ENCODE assay signal across 20 mouse cellular contexts in the genomic region with DNA sequence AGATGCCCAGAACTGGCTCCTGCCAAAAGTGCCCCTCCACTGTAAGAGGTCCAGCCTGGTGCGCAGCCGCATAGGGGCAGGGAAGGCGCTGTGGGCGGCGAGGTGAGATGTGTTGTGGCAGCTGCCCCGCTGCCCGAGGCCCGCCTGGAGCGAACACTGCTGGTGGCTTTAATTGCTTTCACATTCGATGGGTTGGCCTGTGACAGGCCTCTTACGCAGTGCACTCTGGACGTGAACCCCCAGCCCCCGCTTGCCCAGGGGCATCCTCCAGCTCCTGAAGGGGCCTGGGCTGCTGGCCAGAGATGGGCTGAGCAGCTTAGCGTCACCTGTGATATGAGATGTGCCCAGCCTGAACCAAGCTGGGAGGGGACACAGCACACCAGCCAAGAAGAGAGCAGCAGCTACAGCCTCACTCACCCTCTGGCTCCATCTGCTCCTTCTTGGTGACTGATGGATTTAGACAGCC. TPM values are rescaled to one million over a fixed set of nuclear protein-coding genes. Genes with fewer than 3 reads are reported as not detected.
DNase-seq lines count a peak whose midpoint lies in the region; ATAC-seq and TF ChIP-seq lines count a peak whose summit lies in the region.
"Had no signal": no experiment of that assay in that cellular context is flagged by ENCODE, and none has a peak within 500 bp of the region (broad histone marks: within the 10 kb centered on the region; RNA-seq: fewer than 3 reads in every experiment).

No protein-coding gene starts in this region.

- no peak overlapping the region for H3ac ChIP-seq in myocyte (ENCODE audit: control insufficient read depth, insufficient read length)

- no peak overlapping the region for H3K4me2 ChIP-seq in myocyte (ENCODE audit: low read depth)
- H3K4me2 ChIP-seq: heart, embryonic 13.5 days; neural tube, embryonic 12.5 days; stomach, embryonic 15.5 days had no signal

- no peaks in the 10 kb centered on the region for H3K79me2 ChIP-seq in myocyte (ENCODE audit: control insufficient read depth, insufficient read depth)

- no peaks in the 10 kb centered on the region for H3K36me3 ChIP-seq in myocyte (ENCODE audit: control insufficient read depth, insufficient read depth)

- no peak for TF ChIP-seq POLR2A in myocyte (IDR thresholded peaks at IDR 0.05; ENCODE audit: insufficient read length, low read depth)

- H3K4me3 ChIP-seq in myocyte = no peak overlapping the region
- H3K4me3 ChIP-seq: heart, embryonic 13.5 days; neural tube, embryonic 12.5 days; stomach, embryonic 15.5 days had no signal

- peak; percentile 80 for DNase-seq in cerebellum, adult 11-12 months
- DNase-seq in left cerebral cortex, postnatal 4 days = peak; percentile 93
- DNase-seq in left cerebral cortex, postnatal 25 days (ENCODE audit: low spot score in 2 of 2) = no peak
- DNase-seq in cerebellum, adult 9-10 months = peak; percentile 77
- DNase-seq in urinary bladder, postnatal 14 days (ENCODE audit: low spot score) = no peak
- DNase-seq in gastrocnemius, postnatal 14 days = no peak
- DNase-seq: adrenal gland, postnatal 36 days; heart, postnatal 4 days; kidney, adult 18-20 months; kidney, postnatal 14 days; lung, postnatal 14 days; spleen, adult 18-20 months had no signal

- intact Hi-C loops in left cerebral cortex, postnatal 4 days (cut with DNase I) = no loop called here
- intact Hi-C loops in left cerebral cortex, postnatal 25 days (cut with DNase I) = no loop called here
- intact Hi-C loops in gastrocnemius, postnatal 14 days (cut with DNase I; ENCODE audit: low total_unique reads) = no loop called here

- H3K27me3 ChIP-seq in myocyte (ENCODE audit: control insufficient read depth, insufficient read depth, insufficient read length) = peaks cover 8% of the 10 kb centered on the region

- ATAC-seq in cerebellum, adult (ENCODE audit: insufficient number of reproducible peaks, low FRiP score, low TSS enrichment) = no peak

TF ChIP-seq in myocyte, 11 proteins besides CTCF, POLR2A, EP300 and RAD21:
- TF ChIP-seq USF1 (IDR thresholded peaks at IDR 0.05; ENCODE audit: low read depth) (no peak), POLR2AphosphoS2 (IDR thresholded peaks at IDR 0.05; ENCODE audit: insufficient read length, low read depth) (peak; percentile 27)

RNA-seq across cellular contexts. Expression of gene A930017K11Rik, which starts 5.3 kb away (rescaled TPM):
- not detected for total RNA-seq in left cerebral cortex, postnatal 4 days (2021)
- total RNA-seq in left cerebral cortex, postnatal 25 days (2021) = under 1 TPM in 1 of 2 experiments, not detected in 1; 0.23 TPM
- polyA plus RNA-seq in myocyte (2012; fragmentation: generic; extraction: Trizol) = 0.02 TPM
- not detected for total RNA-seq in gastrocnemius, postnatal 14 days (2021)
- total RNA-seq: adrenal gland, postnatal 36 days; gastrocnemius, postnatal 4 days; heart, postnatal 4 days; liver, adult 2 months had no signal
- polyA plus RNA-seq: liver, adult 2 months; thymus, postnatal 0 days had no signal

RNA-seq across cellular contexts. Expression of gene Nhlrc4, which starts 12.9 kb away (rescaled TPM):
- total RNA-seq in left cerebral cortex, postnatal 4 days (2021) = not detected
- not detected for total RNA-seq in left cerebral cortex, postnatal 25 days (2021)
- 0.17 TPM for polyA plus RNA-seq in myocyte (2012; fragmentation: generic; extraction: Trizol)
- total RNA-seq in gastrocnemius, postnatal 14 days (2021) = not detected
- total RNA-seq: adrenal gland, postnatal 36 days; gastrocnemius, postnatal 4 days; heart, postnatal 4 days had no signal
- polyA plus RNA-seq: heart, embryonic 13.5 days had no signal

RNA-seq across cellular contexts. Expression of gene Pigq, which starts 12.9 kb away (rescaled TPM):
- 100 to 1,000 TPM in 1 of 2 experiments, 10 to 100 TPM in 1; 87.1 to 104 TPM for total RNA-seq in left cerebral cortex, postnatal 4 days (2021)
- 100 to 1,000 TPM; 116 to 118 TPM for total RNA-seq in left cerebral cortex, postnatal 25 days (2021)
- 46.3 TPM for polyA plus RNA-seq in myocyte (2012; fragmentation: generic; extraction: Trizol)
- total RNA-seq in gastrocnemius, postnatal 14 days (2021) = 10 to 100 TPM; 29.8 to 30.2 TPM

RNA-seq across cellular contexts. Expression of gene Capn15, which starts 28.0 kb away (rescaled TPM):
- total RNA-seq in left cerebral cortex, postnatal 4 days (2021) = 10 to 100 TPM; 42.2 to 45.9 TPM
- 10 to 100 TPM; 47.0 to 51.6 TPM for total RNA-seq in left cerebral cortex, postnatal 25 days (2021)
- polyA plus RNA-seq in myocyte (2012; fragmentation: generic; extraction: Trizol) = 7.2 TPM
- total RNA-seq in gastrocnemius, postnatal 14 days (2021) = 1 to 10 TPM; 4.3 to 5.9 TPM

RNA-seq across cellular contexts. Expression of gene Rab40c, which starts 38.1 kb away (rescaled TPM):
- total RNA-seq in left cerebral cortex, postnatal 4 days (2021) = 10 to 100 TPM; 47.0 to 47.2 TPM
- total RNA-seq in left cerebral cortex, postnatal 25 days (2021) = 10 to 100 TPM; 46.7 to 50.9 TPM
- polyA plus RNA-seq in myocyte (2012; fragmentation: generic; extraction: Trizol) = 18.3 TPM
- 10 to 100 TPM; 10.1 to 10.3 TPM for total RNA-seq in gastrocnemius, postnatal 14 days (2021)

Comparison
In these comparisons a context has a peak if more than half of its experiments do, and no peak if none do; other contexts are left out.
1. DNase-seq: peak in cerebellum, adult 11-12 months (single experiment), left cerebral cortex, postnatal 4 days (single experiment) and cerebellum, adult 9-10 months (single experiment); none in left cerebral cortex, postnatal 25 days (0 of 2), urinary bladder, postnatal 14 days (single experiment) and gastrocnemius, postnatal 14 days (single experiment).